Mouse (Mus musculus): Measurements from ENCODE around the gene Mertk. TPM values are rescaled to one million over a fixed set of nuclear protein-coding genes. Genes with fewer than 3 reads are reported as not detected.

The Mertk gene
- total RNA-seq, 1 experiment, result 3.3 TPM

GRCm38 (mm10) chr2:128784814-128785213, 86.1 kb downstream of the Mertk start:
- in situ Hi-C loops (cut with MboI; ENCODE audit: low sequenced_read_pairs in 2 of 2, unreplicated experiment in 2 of 2), result no loop called here
- H3K36me3 ChIP-seq (ENCODE audit: control insufficient read depth, insufficient read depth, low read length, poor library complexity, severe bottlenecking), result no peaks in the 10 kb centered on the region
- TF ChIP-seq CHD2 (IDR thresholded peaks at IDR 0.05; ENCODE audit: low read depth, low read length), result no peak
- no peak for TF ChIP-seq ZC3H11A (IDR thresholded peaks at IDR 0.05; ENCODE audit: borderline replicate concordance, low read depth, low read length)
- no peak for TF ChIP-seq ZNF384 (IDR thresholded peaks at IDR 0.05; ENCODE audit: low read depth, low read length)
- TF ChIP-seq HCFC1 (IDR thresholded peaks at IDR 0.05; ENCODE audit: borderline replicate concordance, insufficient read depth, low read length), result no peak
- TF ChIP-seq MAFK (IDR thresholded peaks at IDR 0.05; ENCODE audit: insufficient read depth, low read depth, low read length), result no peak
- no peaks in the 10 kb centered on the region for H3K9me3 ChIP-seq (ENCODE audit: control insufficient read depth, insufficient read depth, low read depth, low read length)
- no peak for DNase-seq (ENCODE audit: low read depth, low spot score)
- H3K9ac ChIP-seq (ENCODE audit: insufficient read depth, low read depth, low read length, poor library complexity, severe bottlenecking), result no peak overlapping the region
- H3K4me3 ChIP-seq (ENCODE audit: insufficient read depth in 1 of 2, low read depth in 1 of 2, low read length in 2 of 2, poor library complexity in 1 of 2, severe bottlenecking in 1 of 2), result no peak overlapping the region
- H3K4me1 ChIP-seq (ENCODE audit: control insufficient read depth in 2 of 2, insufficient read depth in 2 of 2, low read length in 2 of 2, poor library complexity in 1 of 2), result no peaks in the 10 kb centered on the region
- H3K27ac ChIP-seq (ENCODE audit: insufficient read depth, low read depth, low read length, poor library complexity, severe bottlenecking), result no peak overlapping the region

GRCm38 (mm10) chr2:128786341-128786740, 87.6 kb downstream of the Mertk start:
- in situ Hi-C loops (cut with MboI; ENCODE audit: low sequenced_read_pairs in 2 of 2, unreplicated experiment in 2 of 2), result no loop called here
- no peak for DNase-seq (ENCODE audit: low read depth, low spot score)
- no peak overlapping the region for H3K27ac ChIP-seq (ENCODE audit: insufficient read depth, low read depth, low read length, poor library complexity, severe bottlenecking)
- H3K4me3 ChIP-seq (ENCODE audit: insufficient read depth in 1 of 2, low read depth in 1 of 2, low read length in 2 of 2, poor library complexity in 1 of 2, severe bottlenecking in 1 of 2), result no peak overlapping the region
- H3K9me3 ChIP-seq (ENCODE audit: control insufficient read depth, insufficient read depth, low read depth, low read length), result no peaks in the 10 kb centered on the region
- no peaks in the 10 kb centered on the region for H3K4me1 ChIP-seq (ENCODE audit: control insufficient read depth in 2 of 2, insufficient read depth in 2 of 2, low read length in 2 of 2, poor library complexity in 1 of 2)
- H3K36me3 ChIP-seq (ENCODE audit: control insufficient read depth, insufficient read depth, low read length, poor library complexity, severe bottlenecking), result no peaks in the 10 kb centered on the region
- H3K9ac ChIP-seq (ENCODE audit: insufficient read depth, low read depth, low read length, poor library complexity, severe bottlenecking), result no peak overlapping the region
- TF ChIP-seq ZC3H11A (IDR thresholded peaks at IDR 0.05; ENCODE audit: borderline replicate concordance, low read depth, low read length), result no peak
- TF ChIP-seq HCFC1 (IDR thresholded peaks at IDR 0.05; ENCODE audit: borderline replicate concordance, insufficient read depth, low read length), result no peak
- no peak for TF ChIP-seq CHD2 (IDR thresholded peaks at IDR 0.05; ENCODE audit: low read depth, low read length)
- TF ChIP-seq ZNF384 (IDR thresholded peaks at IDR 0.05; ENCODE audit: low read depth, low read length), result no peak
- TF ChIP-seq MAFK (IDR thresholded peaks at IDR 0.05; ENCODE audit: insufficient read depth, low read depth, low read length), result no peak

GRCm38 (mm10) chr2:128786795-128787194, 88.0 kb downstream of the Mertk start:
- no peak for TF ChIP-seq ZC3H11A (IDR thresholded peaks at IDR 0.05; ENCODE audit: borderline replicate concordance, low read depth, low read length)
- no peak for TF ChIP-seq ZNF384 (IDR thresholded peaks at IDR 0.05; ENCODE audit: low read depth, low read length)
- TF ChIP-seq MAFK (IDR thresholded peaks at IDR 0.05; ENCODE audit: insufficient read depth, low read depth, low read length), result no peak
- TF ChIP-seq HCFC1 (IDR thresholded peaks at IDR 0.05; ENCODE audit: borderline replicate concordance, insufficient read depth, low read length), result no peak
- no peak for TF ChIP-seq CHD2 (IDR thresholded peaks at IDR 0.05; ENCODE audit: low read depth, low read length)
- no peaks in the 10 kb centered on the region for H3K9me3 ChIP-seq (ENCODE audit: control insufficient read depth, insufficient read depth, low read depth, low read length)
- H3K4me3 ChIP-seq (ENCODE audit: insufficient read depth in 1 of 2, low read depth in 1 of 2, low read length in 2 of 2, poor library complexity in 1 of 2, severe bottlenecking in 1 of 2), result no peak overlapping the region
- H3K9ac ChIP-seq (ENCODE audit: insufficient read depth, low read depth, low read length, poor library complexity, severe bottlenecking), result no peak overlapping the region
- in situ Hi-C loops (cut with MboI; ENCODE audit: low sequenced_read_pairs in 2 of 2, unreplicated experiment in 2 of 2), result no loop called here
- H3K4me1 ChIP-seq (ENCODE audit: control insufficient read depth in 2 of 2, insufficient read depth in 2 of 2, low read length in 2 of 2, poor library complexity in 1 of 2), result no peaks in the 10 kb centered on the region
- H3K36me3 ChIP-seq (ENCODE audit: control insufficient read depth, insufficient read depth, low read length, poor library complexity, severe bottlenecking), result no peaks in the 10 kb centered on the region
- no peak overlapping the region for H3K27ac ChIP-seq (ENCODE audit: insufficient read depth, low read depth, low read length, poor library complexity, severe bottlenecking)
- no peak for DNase-seq (ENCODE audit: low read depth, low spot score)

GRCm38 (mm10) chr2:128787805-128788204, 89.0 kb downstream of the Mertk start:
- Histone ChIP-seq H3K36me3 (ENCODE audit: control insufficient read depth, insufficient read depth, low read length, poor library complexity, severe bottlenecking) (no peaks in the 10 kb centered on the region), H3K27ac (ENCODE audit: insufficient read depth, low read depth, low read length, poor library complexity, severe bottlenecking) (no peak overlapping the region), H3K4me1 (ENCODE audit: control insufficient read depth in 2 of 2, insufficient read depth in 2 of 2, low read length in 2 of 2, poor library complexity in 1 of 2) (no peaks in the 10 kb centered on the region), H3K4me3 (ENCODE audit: insufficient read depth in 1 of 2, low read depth in 1 of 2, low read length in 2 of 2, poor library complexity in 1 of 2, severe bottlenecking in 1 of 2) (no peak overlapping the region), H3K9me3 (ENCODE audit: control insufficient read depth, insufficient read depth, low read depth, low read length) (no peaks in the 10 kb centered on the region), H3K9ac (ENCODE audit: insufficient read depth, low read depth, low read length, poor library complexity, severe bottlenecking) (no peak overlapping the region)
- TF ChIP-seq ZC3H11A (IDR thresholded peaks at IDR 0.05; ENCODE audit: borderline replicate concordance, low read depth, low read length) (no peak), HCFC1 (IDR thresholded peaks at IDR 0.05; ENCODE audit: borderline replicate concordance, insufficient read depth, low read length) (no peak), CHD2 (IDR thresholded peaks at IDR 0.05; ENCODE audit: low read depth, low read length) (no peak), ZNF384 (IDR thresholded peaks at IDR 0.05; ENCODE audit: low read depth, low read length) (no peak), MAFK (IDR thresholded peaks at IDR 0.05; ENCODE audit: insufficient read depth, low read depth, low read length) (no peak)
- in situ Hi-C loops (cut with MboI; ENCODE audit: low sequenced_read_pairs in 2 of 2, unreplicated experiment in 2 of 2), result no loop called here
- no peak for DNase-seq (ENCODE audit: low read depth, low spot score)

Measured in ES-E14 (cell line).